Mouse (Mus musculus) left cerebral cortex, adult 11 months (tissue): Measurements from ENCODE around the gene S100a5.
A peak's percentile ranks its signal among the peaks of the same experiment; 100 is the strongest.

ENCODE experiments used
- DNase-seq: peaks from one replicate; pipeline ENCODE4 v3.0.0; 2022; ENCODE audit warnings: low spot score

Gene S100a5

GRCm38 (mm10) chr3:90626266-90627021 lies 18.1 kb downstream of the S100a5 start:
- no peak for DNase-seq

GRCm38 (mm10) chr3:90627366-90627765 lies 19.0 kb downstream of the S100a5 start:
- no peak for DNase-seq

GRCm38 (mm10) chr3:90627807-90628206 lies 19.5 kb downstream of the S100a5 start:
- DNase-seq, result no peak

GRCm38 (mm10) chr3:90629298-90629697 lies 21.0 kb downstream of the S100a5 start:
- no peak for DNase-seq

GRCm38 (mm10) chr3:90631984-90632383 lies 23.7 kb downstream of the S100a5 start:
- DNase-seq, result no peak

- no peak for DNase-seq
Observed at GRCm38 (mm10) chr3:90638511-90639275, 30.4 kb downstream of the S100a5 start.

- DNase-seq, result no peak
Observed at GRCm38 (mm10) chr3:90639511-90640154, 31.3 kb downstream of the S100a5 start.

- no peak for DNase-seq
Observed at GRCm38 (mm10) chr3:90640981-90641380, 32.7 kb downstream of the S100a5 start.

GRCm38 (mm10) chr3:90644220-90644619 lies 35.9 kb downstream of the S100a5 start:
- DNase-seq, result no peak

- no peak for DNase-seq
Observed at GRCm38 (mm10) chr3:90647291-90647690, 39.0 kb downstream of the S100a5 start.

GRCm38 (mm10) chr3:90648981-90649380 lies 40.7 kb downstream of the S100a5 start:
- peak; percentile 40 for DNase-seq

- no peak for DNase-seq
Observed at GRCm38 (mm10) chr3:90649832-90650231, 41.5 kb downstream of the S100a5 start.

- DNase-seq, result peak; percentile 74
Observed at GRCm38 (mm10) chr3:90652878-90653508, 44.7 kb downstream of the S100a5 start.

GRCm38 (mm10) chr3:90653717-90654116 lies 45.4 kb downstream of the S100a5 start, which contains the start of gene S100a7a:
Gene S100a7a (plus strand): TSS chr3:90654017.
- no peak for DNase-seq

GRCm38 (mm10) chr3:90657405-90657804 lies 49.1 kb downstream of the S100a5 start:
- no peak for DNase-seq

- DNase-seq, result no peak
Observed at GRCm38 (mm10) chr3:90659364-90660044, 51.2 kb downstream of the S100a5 start.
